Mouse (Mus musculus) cerebellum, adult 2 months (tissue): ENCODE data around the gene Kif1bp.
"Not testable (repeated sequence)": the region's sequence is repeated elsewhere in the genome, so short reads cannot be mapped to it uniquely, and the experiment has no call there.

Experiments
- CTCF ChIP-seq: fragments of 200-500 bp; IDR thresholded peaks from 2 replicates; pipeline ENCODE4 v1.5.1; 2011; ENCODE audit warnings: low read depth, mild to moderate bottlenecking, control low read depth, low read length, moderate library complexity, borderline replicate concordance; ENCODE audit not compliant: insufficient read depth
- POLR2A ChIP-seq: fragments of 200-500 bp; IDR thresholded peaks from 2 replicates; pipeline ENCODE4 v1.6.1; 2011; ENCODE audit warnings: low read length, control low read depth, borderline replicate concordance; ENCODE audit not compliant: insufficient read depth

- TF ChIP-seq CTCF, POLR2A: not testable (repeated sequence)
These were observed 872 bp upstream of the Kif1bp start for GRCm38 (mm10) chr10:62579129-62579528.
